Mouse (Mus musculus) testis, adult 2 months (tissue): ENCODE measurements around the gene Tmed1. TPM values are rescaled to one million over a fixed set of nuclear protein-coding genes. Genes with fewer than 3 reads are reported as not detected.
A peak's percentile ranks its signal among the peaks of the same experiment; 100 is the strongest.
"Not testable (repeated sequence)": the region's sequence is repeated elsewhere in the genome, so short reads cannot be mapped to it uniquely, and the experiment has no call there.

Source experiments
- H3K27ac ChIP-seq: fragments of 200-500 bp; 2 replicates; pipeline ENCODE4 v1.5.1; 2012; ENCODE audit warnings: low read depth, low read length; ENCODE audit not compliant: control insufficient read depth, insufficient read depth
- H3K27me3 ChIP-seq: fragments of 200-500 bp; 2 replicates; pipeline ENCODE4 v1.6.1; 2012; ENCODE audit warnings: mild to moderate bottlenecking, low read length, moderate library complexity; ENCODE audit not compliant: control insufficient read depth, insufficient read depth
- H3K36me3 ChIP-seq: fragments of 200-500 bp; 2 replicates; pipeline ENCODE4 v1.6.1; 2012; ENCODE audit warnings: mild to moderate bottlenecking, low read length; ENCODE audit not compliant: control insufficient read depth, insufficient read depth
- H3K4me1 ChIP-seq: fragments of 200-500 bp; 2 replicates; pipeline ENCODE4 v1.6.1; 2012; ENCODE audit warnings: low read length; ENCODE audit not compliant: control insufficient read depth, insufficient read depth
- H3K4me3 ChIP-seq: fragments of 200-500 bp; 2 replicates; pipeline ENCODE4 v1.5.1; 2012; ENCODE audit warnings: low read depth, mild to moderate bottlenecking, low read length, moderate library complexity, mixed read lengths; ENCODE audit not compliant: control insufficient read depth
- CTCF ChIP-seq: fragments of 200-500 bp; IDR thresholded peaks from 2 replicates; pipeline ENCODE4 v1.5.1; 2012; ENCODE audit warnings: low read depth, mild to moderate bottlenecking, inconsistent platforms, low read length, moderate library complexity; ENCODE audit not compliant: control insufficient read depth, insufficient read depth, insufficient replicate concordance
- POLR2A ChIP-seq: fragments of 200-500 bp; IDR thresholded peaks from 2 replicates; pipeline ENCODE4 v1.6.1; 2012; ENCODE audit warnings: low read depth, mild to moderate bottlenecking, inconsistent platforms, low read length, moderate library complexity; ENCODE audit not compliant: control insufficient read depth
- polyA plus RNA-seq: library from polyadenylated mRNA; depleted of rRNA; stranded (reverse); fragments of >200 nt; gene quantifications from 2 replicates; pipeline ENCODE4 v1.2.3, GENCODE M21; 2012

The Tmed1 gene
- polyA plus RNA-seq, 1 experiment = 21.3 TPM

DNA sequence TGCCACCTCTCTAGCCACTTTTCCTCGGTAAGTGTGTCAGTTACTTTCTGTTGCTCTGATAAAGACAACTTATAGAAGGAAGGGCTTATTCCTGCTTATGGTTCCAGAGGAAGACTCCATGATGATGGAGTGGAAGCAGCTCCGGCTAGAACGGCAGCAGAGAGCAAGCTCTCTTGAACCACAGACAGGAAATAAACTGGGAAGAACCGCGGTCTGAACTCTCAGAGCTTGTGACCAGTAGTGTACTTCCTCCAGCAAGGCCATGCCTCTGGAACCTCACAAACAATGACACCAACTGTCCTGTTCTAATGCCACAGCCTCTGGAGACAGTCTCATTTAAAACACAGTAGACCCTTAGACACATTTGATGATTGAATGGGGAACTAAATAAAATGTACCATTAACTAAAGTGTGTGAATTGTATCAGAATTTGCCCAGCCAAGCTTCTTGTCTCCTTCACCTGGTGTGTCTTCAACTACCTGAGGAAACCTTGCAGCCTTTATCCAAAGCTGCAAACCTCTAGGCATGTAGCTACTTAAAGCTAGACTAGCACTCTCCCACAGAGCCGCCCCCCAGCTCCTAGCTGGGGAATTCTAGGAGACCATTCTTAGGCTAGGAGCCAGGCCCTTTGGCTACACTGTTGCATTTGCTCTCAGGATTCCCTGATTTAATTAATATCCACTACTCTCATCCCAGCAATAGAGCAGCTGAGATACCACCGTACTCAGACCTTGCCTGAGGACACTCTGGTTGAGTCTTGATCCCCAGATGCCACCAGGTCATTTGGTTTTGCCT, 15.3 kb upstream of the Tmed1 start:
- Histone ChIP-seq H3K27ac (no peak overlapping the region), H3K36me3 (no peaks in the 10 kb centered on the region), H3K4me3 (no peak overlapping the region), H3K27me3 (no peaks in the 10 kb centered on the region), H3K4me1 (peaks cover 9% of the 10 kb centered on the region)
- TF ChIP-seq CTCF (no peak), POLR2A (no peak)

DNA sequence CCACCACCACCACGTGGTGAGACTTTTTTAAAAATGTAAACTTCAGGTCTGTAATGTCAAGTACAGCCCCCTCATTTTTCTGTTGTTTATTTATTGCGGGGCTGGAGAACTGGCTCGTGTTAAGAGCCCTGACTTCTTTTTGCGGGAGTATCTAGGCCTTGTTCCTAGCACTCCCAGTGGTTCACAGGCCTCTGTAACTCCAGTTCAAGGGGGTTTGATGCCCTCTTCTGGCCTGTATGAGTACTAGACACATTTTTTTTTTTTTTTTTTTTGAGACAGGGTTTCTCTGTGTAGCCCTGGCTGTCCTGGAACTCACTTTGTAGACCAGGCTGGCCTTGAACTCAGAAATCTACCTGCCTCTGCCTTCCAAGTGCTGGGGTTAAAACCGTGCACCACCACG, 8.6 kb upstream of the Tmed1 start:
- H3K27me3 ChIP-seq, H3K4me3 ChIP-seq, H3K4me1 ChIP-seq, H3K27ac ChIP-seq, H3K36me3 ChIP-seq: not testable (repeated sequence)

DNA sequence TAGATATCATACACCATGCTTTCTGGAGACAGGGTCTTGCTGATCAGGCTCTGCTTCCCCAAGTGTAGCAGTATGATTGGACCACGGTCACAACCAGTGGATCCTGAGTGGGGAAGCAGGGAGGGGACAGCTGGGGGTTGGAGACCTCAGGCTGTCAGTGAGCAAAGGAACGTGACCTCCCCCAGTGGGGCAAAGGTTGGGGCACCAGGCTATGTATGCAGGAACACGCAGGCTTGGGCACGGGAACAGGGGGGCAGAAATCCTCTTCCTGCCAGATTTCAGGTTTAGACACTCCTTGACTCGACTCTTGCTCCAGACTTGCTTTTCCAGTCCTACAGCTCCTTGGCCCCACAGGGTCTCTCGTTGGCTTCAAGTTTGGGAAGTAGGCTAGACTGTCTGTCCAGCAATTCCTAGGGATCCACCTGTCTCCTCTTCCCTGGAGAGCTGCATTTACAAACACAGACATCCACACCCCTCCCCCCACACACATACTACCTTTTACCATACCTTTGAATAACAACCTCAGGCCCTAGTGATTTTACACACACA, 8.0 kb upstream of the Tmed1 start:
- Histone ChIP-seq H3K36me3 (no peaks in the 10 kb centered on the region), H3K27me3 (no peaks in the 10 kb centered on the region), H3K27ac (no peak overlapping the region), H3K4me1 (no peaks in the 10 kb centered on the region), H3K4me3 (no peak overlapping the region)
- TF ChIP-seq POLR2A = no peak
- no peak for TF ChIP-seq CTCF

DNA sequence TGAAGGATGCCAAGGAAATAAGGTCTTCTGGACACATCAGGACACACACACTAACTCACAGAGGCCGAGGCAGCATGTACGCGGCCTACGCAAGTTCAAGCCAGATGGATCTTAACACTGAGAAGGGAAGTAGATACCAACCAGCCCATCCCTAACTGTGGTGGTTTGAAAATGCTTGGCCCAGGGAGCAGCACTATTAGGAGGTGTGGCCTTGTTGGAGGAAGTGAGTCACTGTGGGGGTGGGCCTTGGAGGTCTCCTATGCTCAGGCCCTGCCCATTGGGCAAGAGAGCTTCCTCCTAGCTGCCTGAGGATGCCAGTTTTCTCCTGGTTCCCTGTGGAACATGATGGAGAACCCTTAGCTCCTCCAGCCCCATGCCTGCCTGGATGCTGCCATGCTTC, 3.4 kb upstream of the Tmed1 start:
- Histone ChIP-seq H3K4me1 (peaks cover 17% of the 10 kb centered on the region), H3K27me3 (no peaks in the 10 kb centered on the region), H3K27ac (no peak overlapping the region), H3K4me3 (no peak overlapping the region), H3K36me3 (no peaks in the 10 kb centered on the region)
- TF ChIP-seq POLR2A (no peak), CTCF (no peak)

DNA sequence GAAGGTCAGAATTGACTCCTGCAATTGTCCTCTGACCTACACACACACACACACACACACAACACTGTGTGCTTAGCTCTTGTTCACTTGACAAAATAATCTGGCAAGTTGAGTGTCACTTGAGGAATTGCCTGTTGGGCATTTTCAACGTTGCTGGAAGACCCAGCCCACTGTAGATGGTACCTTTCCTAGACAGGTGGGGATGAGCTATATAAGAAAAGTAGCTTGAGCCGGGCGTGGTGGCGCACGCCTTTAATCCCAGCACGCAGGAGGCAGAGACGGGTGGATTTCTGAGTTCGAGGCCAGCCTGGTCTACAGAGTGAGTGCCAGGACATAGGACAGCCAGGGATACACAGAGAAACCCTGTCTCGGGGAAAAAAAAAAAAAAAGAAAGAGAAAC, 1.0 kb upstream of the Tmed1 start:
- Histone ChIP-seq H3K27ac (peak overlapping the region; percentile 56; the same call in 1 of the 2 replicates), H3K27me3 (no peaks in the 10 kb centered on the region), H3K36me3 (no peaks in the 10 kb centered on the region), H3K4me3 (no peak overlapping the region), H3K4me1 (peaks cover 17% of the 10 kb centered on the region)
- TF ChIP-seq CTCF (no peak), POLR2A (no peak)

DNA sequence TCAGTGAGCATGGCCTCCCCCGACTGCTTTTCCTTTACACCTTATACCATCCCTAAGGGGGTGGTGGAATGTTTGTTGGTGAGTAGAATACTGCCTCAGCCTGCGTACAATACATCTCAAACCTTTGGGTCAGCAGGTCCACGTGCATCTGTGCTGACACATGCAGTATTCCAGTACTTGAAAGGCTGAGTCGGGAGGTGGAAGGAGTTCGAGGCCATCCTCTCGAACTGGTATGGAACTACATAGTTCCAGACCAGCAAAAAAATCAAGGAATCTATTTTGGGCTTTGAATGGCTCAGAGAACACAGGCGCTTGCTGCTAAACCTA, 600 bp upstream of the Tmed1 start:
- Histone ChIP-seq H3K27me3 (no peaks in the 10 kb centered on the region), H3K4me1 (peaks cover 17% of the 10 kb centered on the region), H3K27ac (peak overlapping the region; percentile 56), H3K4me3 (peak overlapping the region; percentile 89), H3K36me3 (no peaks in the 10 kb centered on the region)
- TF ChIP-seq CTCF = no peak
- no peak for TF ChIP-seq POLR2A

DNA sequence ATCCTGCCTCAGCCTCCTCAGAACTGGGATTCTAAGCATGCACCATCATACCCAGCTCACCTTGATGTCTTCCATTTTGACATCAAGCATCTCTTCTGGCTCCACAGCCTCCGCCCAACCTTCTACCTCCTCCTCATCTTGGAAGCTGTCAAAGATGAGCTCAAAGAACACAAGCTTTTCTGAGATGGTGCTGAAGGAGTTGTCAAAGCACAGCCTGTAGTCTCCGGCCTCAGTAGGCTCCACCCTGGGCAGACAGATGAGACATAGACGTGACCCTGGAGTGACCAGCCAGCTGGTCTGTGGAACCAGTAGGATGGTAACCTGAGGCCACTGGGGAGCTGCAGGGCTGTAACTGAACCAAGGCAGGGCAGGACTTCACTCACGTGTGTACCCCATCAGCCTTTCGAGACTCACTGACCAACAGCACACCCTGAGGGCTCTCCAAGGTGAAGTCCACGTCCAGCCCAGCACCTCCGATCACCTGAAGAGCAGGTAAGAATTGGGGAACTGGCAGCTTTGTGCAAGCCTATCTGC, 1.1 kb downstream of the Tmed1 start:
- Histone ChIP-seq H3K27me3 (no peaks in the 10 kb centered on the region), H3K36me3 (no peaks in the 10 kb centered on the region; the same call in 1 of the 2 replicates), H3K27ac (no peak overlapping the region), H3K4me1 (peaks cover 17% of the 10 kb centered on the region), H3K4me3 (no peak overlapping the region)
- TF ChIP-seq POLR2A (no peak), CTCF (no peak)
